Mouse (Mus musculus): ENCODE data around the gene Epp13.

The Epp13 gene

GRCm38 (mm10) chr7:6330458-6331232 is 78.1 kb downstream of the Epp13 start:
- Histone ChIP-seq H3K4me3 (replicated peaks; ENCODE audit: low read length) (peak overlapping the region; percentile 82), H3K27me3 (ENCODE audit: insufficient read depth, low read length) (no peaks in the 10 kb centered on the region), H3K9me3 (ENCODE audit: low read length) (no peaks in the 10 kb centered on the region), H3K36me3 (ENCODE audit: insufficient read depth, low read length) (peaks cover 9% of the 10 kb centered on the region), H3K4me1 (replicated peaks; ENCODE audit: low read depth, low read length) (peaks cover 25% of the 10 kb centered on the region)
- TF ChIP-seq POU5F1 (IDR thresholded peaks at IDR 0.05; ENCODE audit: borderline replicate concordance, low read length) (no peak), NANOG (IDR thresholded peaks at IDR 0.05; ENCODE audit: borderline replicate concordance, low read length) (no peak), CTCF (conservative IDR thresholded peaks at IDR 0.05; ENCODE audit: low read length) (no peak)

DNA sequence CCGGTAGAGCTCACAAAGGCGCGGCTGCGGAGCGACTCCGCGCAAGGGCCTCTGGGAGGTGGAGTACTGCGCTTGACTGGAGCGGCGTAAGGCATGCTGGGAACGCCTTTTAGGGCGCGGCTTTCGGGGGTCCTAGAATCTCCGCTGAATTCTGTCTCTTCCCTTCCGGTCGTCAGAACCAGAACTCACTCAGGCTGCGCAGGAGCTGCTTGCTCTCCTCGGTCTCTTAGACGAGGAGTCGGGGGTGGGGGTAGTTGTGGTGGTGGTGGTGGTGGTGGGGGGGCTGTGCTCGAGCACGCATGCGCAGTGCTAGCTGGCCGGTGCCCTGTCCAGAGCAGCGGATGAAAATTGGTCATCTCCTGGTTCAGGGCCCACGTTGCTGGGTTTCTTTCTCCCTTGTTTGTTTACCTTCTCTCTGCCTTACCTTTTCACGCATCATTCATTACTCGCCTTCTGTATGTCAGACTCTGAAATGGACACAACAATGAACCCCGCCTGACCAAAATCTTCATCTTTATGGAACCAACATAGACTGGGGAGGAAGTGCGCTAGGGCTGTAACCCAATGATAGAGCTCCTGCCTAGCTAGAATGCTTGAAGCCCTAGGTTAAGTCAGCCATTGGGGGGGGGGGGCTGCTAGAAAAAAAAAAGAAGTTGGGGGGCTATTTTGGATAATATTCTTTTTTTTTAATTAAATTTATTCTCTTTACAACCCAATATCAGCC is 78.9 kb downstream of the Epp13 start, which contains the start of gene Zfp583:
Gene Zfp583 (minus strand): TSS at position 53 of the 724 bp plus-strand sequence.
- TF ChIP-seq CTCF (conservative IDR thresholded peaks at IDR 0.05; ENCODE audit: low read length), result no peak
- TF ChIP-seq NANOG (IDR thresholded peaks at IDR 0.05; ENCODE audit: borderline replicate concordance, low read length), result no peak
- TF ChIP-seq POU5F1 (IDR thresholded peaks at IDR 0.05; ENCODE audit: borderline replicate concordance, low read length), result no peak
- Histone ChIP-seq H3K4me1 (replicated peaks; ENCODE audit: low read depth, low read length) (peaks cover 25% of the 10 kb centered on the region), H3K9me3 (ENCODE audit: low read length) (no peaks in the 10 kb centered on the region), H3K4me3 (replicated peaks; ENCODE audit: low read length) (peak within 1 kb of the TSS; percentile 82), H3K36me3 (ENCODE audit: insufficient read depth, low read length) (peaks cover 6% of the 10 kb centered on the region), H3K27me3 (ENCODE audit: insufficient read depth, low read length) (0 out of 2 replicates have a peak, but pooled peaks cover under 1% of the 10 kb centered on the region)

Measured in E14TG2a.4 (cell line).